Mouse (Mus musculus) cortical plate, adult 2 months (tissue): Measurements from ENCODE around the gene Knop1. TPM values are rescaled to one million over a fixed set of nuclear protein-coding genes. Genes with fewer than 3 reads are reported as not detected.

Experiments used
- H3K27ac ChIP-seq: fragments of 200-500 bp; 2 replicates; pipeline ENCODE4 v1.5.1; 2012; ENCODE audit warnings: low read length, control low read depth, inconsistent platforms; ENCODE audit not compliant: insufficient read depth
- H3K4me1 ChIP-seq: fragments of 200-500 bp; 2 replicates; pipeline ENCODE4 v1.6.1; 2011; ENCODE audit warnings: low read length; ENCODE audit not compliant: control insufficient read depth, insufficient read depth
- H3K4me3 ChIP-seq: fragments of 200-500 bp; 2 replicates; pipeline ENCODE4 v1.5.1; 2011; ENCODE audit warnings: mild to moderate bottlenecking, low read length, control low read depth; ENCODE audit not compliant: insufficient read depth
- CTCF ChIP-seq: fragments of 200-500 bp; IDR thresholded peaks from 2 replicates; pipeline ENCODE4 v1.5.1; 2011; ENCODE audit warnings: mild to moderate bottlenecking, control low read depth, low read length; ENCODE audit not compliant: insufficient read depth; ENCODE audit errors: extremely low read depth
- POLR2A ChIP-seq: fragments of 200-500 bp; IDR thresholded peaks from 2 replicates; pipeline ENCODE4 v1.6.1; 2011; ENCODE audit warnings: mild to moderate bottlenecking, low read length, control low read depth; ENCODE audit not compliant: insufficient read depth; ENCODE audit errors: extremely low read depth
- polyA plus RNA-seq: library from polyadenylated mRNA; depleted of rRNA; stranded (reverse); fragments of >200 nt; gene quantifications from 2 replicates; pipeline ENCODE4 v1.2.3, GENCODE M21; 2012; rRNA removed

The Knop1 gene
- 12.0 TPM in 2 replicates for polyA plus RNA-seq

- Histone ChIP-seq H3K27ac (0 out of 2 replicates have a peak within 1 kb of the TSS, but pooled peaks have one; percentile 22), H3K4me3 (peak within 1 kb of the TSS; percentile 74), H3K4me1 (peaks cover 2% of the 10 kb centered on the region; the same call in 1 of the 2 replicates)
- no peak for TF ChIP-seq CTCF
- TF ChIP-seq POLR2A: no peak
Observed at GRCm38 (mm10) chr7:118855877-118856304, at the start of gene Knop1. Gene Knop1, minus strand, starts transcription at chr7:118856254.

GRCm38 (mm10) chr7:118904530-118904929 lies 48.5 kb upstream of the Knop1 start:
- TF ChIP-seq CTCF: no peak
- TF ChIP-seq POLR2A: no peak

GRCm38 (mm10) chr7:118903879-118904278 lies 47.8 kb upstream of the Knop1 start:
- H3K4me3 ChIP-seq: no peak overlapping the region
- TF ChIP-seq CTCF (no peak), POLR2A (no peak)
- no peaks in the 10 kb centered on the region for H3K4me1 ChIP-seq
- H3K27ac ChIP-seq: no peak overlapping the region

More at GRCm38 (mm10) chr7:118904530-118904929, 48.5 kb upstream of the Knop1 start:
- Histone ChIP-seq H3K27ac (no peak overlapping the region), H3K4me1 (no peaks in the 10 kb centered on the region), H3K4me3 (no peak overlapping the region)

GRCm38 (mm10) chr7:118902944-118903343 lies 46.9 kb upstream of the Knop1 start:
- Histone ChIP-seq H3K27ac (no peak overlapping the region), H3K4me3 (no peak overlapping the region), H3K4me1 (no peaks in the 10 kb centered on the region)
- TF ChIP-seq POLR2A: no peak
- TF ChIP-seq CTCF: no peak

- no peak overlapping the region for H3K27ac ChIP-seq
- H3K4me1 ChIP-seq: no peaks in the 10 kb centered on the region
- H3K4me3 ChIP-seq: no peak overlapping the region
- no peak for TF ChIP-seq POLR2A
- no peak for TF ChIP-seq CTCF
Observed at GRCm38 (mm10) chr7:118900090-118900489, 44.0 kb upstream of the Knop1 start.

GRCm38 (mm10) chr7:118898063-118898462 lies 42.0 kb upstream of the Knop1 start:
- TF ChIP-seq POLR2A: no peak
- TF ChIP-seq CTCF: peak; percentile 15; the same call in 1 of the 2 replicates
- Histone ChIP-seq H3K4me3 (no peak overlapping the region), H3K4me1 (no peaks in the 10 kb centered on the region), H3K27ac (no peak overlapping the region)

GRCm38 (mm10) chr7:118895469-118896450 lies 39.7 kb upstream of the Knop1 start:
- no peak overlapping the region for H3K4me3 ChIP-seq
- H3K4me1 ChIP-seq: no peaks in the 10 kb centered on the region
- H3K27ac ChIP-seq: peak overlapping the region; percentile 80
- no peak for TF ChIP-seq POLR2A
- no peak for TF ChIP-seq CTCF

- no peak for TF ChIP-seq CTCF
- TF ChIP-seq POLR2A: no peak
- Histone ChIP-seq H3K27ac (peak overlapping the region; percentile 1; the same call in 1 of the 2 replicates), H3K4me1 (peaks cover 2% of the 10 kb centered on the region; the same call in 1 of the 2 replicates), H3K4me3 (no peak overlapping the region)
Observed at GRCm38 (mm10) chr7:118889046-118889680, 33.1 kb upstream of the Knop1 start.

GRCm38 (mm10) chr7:118887303-118888055 lies 31.4 kb upstream of the Knop1 start:
- TF ChIP-seq POLR2A (no peak), CTCF (no peak)
- H3K4me3 ChIP-seq: no peak overlapping the region
- H3K27ac ChIP-seq: no peak overlapping the region
- H3K4me1 ChIP-seq: peaks cover 2% of the 10 kb centered on the region; the same call in 1 of the 2 replicates
